Mouse (Mus musculus) gastrocnemius, adult 2 months (tissue): ENCODE measurements at regions not wholly inside any gene's neighbourhood (a gene's known extent, or its start where the extent isn't known, plus 50 kb on each side); places are given as distances from the start of the nearest gene placed in this dataset.

Source experiments
- DNase-seq: peaks from one replicate; pipeline ENCODE4 v3.0.0; 2022
- H3K27ac ChIP-seq: fragments of 200-600 bp; 2 replicates; pipeline ENCODE4 v1.8.1; 2022; ENCODE audit warnings: mild to moderate bottlenecking
- H3K4me3 ChIP-seq: fragments of 200-600 bp; 2 replicates; pipeline ENCODE4 v1.8.1; 2022; ENCODE audit warnings: mild to moderate bottlenecking, moderate library complexity
- CTCF ChIP-seq: fragments of 200-600 bp; IDR thresholded peaks from 2 replicates; pipeline ENCODE4 v1.8.1; 2022; ENCODE audit warnings: antibody characterized with exemption, mild to moderate bottlenecking, moderate library complexity
- intact Hi-C: fragments of 180-260 bp; cut with DNase I; formaldehyde crosslinking; loops from one replicate; pipeline ENCODE4 v1.15.1; 2025

GRCm38 (mm10) chr5:43441306-43441705 is 74.0 kb upstream of the C1qtnf7 start:
- Histone ChIP-seq H3K27ac (no peak overlapping the region), H3K4me3 (no peak overlapping the region)
- no peak for TF ChIP-seq CTCF
- DNase-seq = peak; percentile 50
- intact Hi-C loops = no loop called here

GRCm38 (mm10) chr5:43444582-43445214 is 70.6 kb upstream of the C1qtnf7 start:
- DNase-seq = no peak
- intact Hi-C loops = no loop called here
- TF ChIP-seq CTCF = no peak

GRCm38 (mm10) chr5:43445620-43446019 is 69.7 kb upstream of the C1qtnf7 start:
- no peak for TF ChIP-seq CTCF
- intact Hi-C loops = no loop called here
- no peak overlapping the region for H3K4me3 ChIP-seq
- H3K27ac ChIP-seq = no peak overlapping the region
- no peak for DNase-seq

More at GRCm38 (mm10) chr5:43444582-43445214, 70.6 kb upstream of the C1qtnf7 start:
- no peak overlapping the region for H3K27ac ChIP-seq
- H3K4me3 ChIP-seq = no peak overlapping the region

- H3K27ac ChIP-seq = no peak overlapping the region
- TF ChIP-seq CTCF = no peak
- DNase-seq = no peak
- no peak overlapping the region for H3K4me3 ChIP-seq
- intact Hi-C loops = no loop called here
Measured at GRCm38 (mm10) chr5:43446295-43446694, 69.0 kb upstream of the C1qtnf7 start.

GRCm38 (mm10) chr5:43456018-43456417 is 59.3 kb upstream of the C1qtnf7 start:
- TF ChIP-seq CTCF = no peak
- Histone ChIP-seq H3K4me3 (no peak overlapping the region), H3K27ac (no peak overlapping the region)
- intact Hi-C loops = no loop called here
- DNase-seq = peak; percentile 28

GRCm38 (mm10) chr5:43457725-43458124 is 57.6 kb upstream of the C1qtnf7 start:
- intact Hi-C loops = no loop called here
- TF ChIP-seq CTCF = no peak
- DNase-seq = no peak

GRCm38 (mm10) chr5:43461987-43462715 is 53.2 kb upstream of the C1qtnf7 start:
- H3K27ac ChIP-seq = no peak overlapping the region
- no peak overlapping the region for H3K4me3 ChIP-seq
- intact Hi-C loops = no loop called here
- DNase-seq = no peak
- no peak for TF ChIP-seq CTCF

More at GRCm38 (mm10) chr5:43457725-43458124, 57.6 kb upstream of the C1qtnf7 start:
- Histone ChIP-seq H3K4me3 (no peak overlapping the region), H3K27ac (no peak overlapping the region)
